Mouse (Mus musculus) brain, adult 2 months (tissue): ENCODE measurements at regions not wholly inside any gene's neighbourhood (a gene's known extent, or its start where the extent isn't known, plus 50 kb on each side); places are given as distances from the start of the nearest gene placed in this dataset.

Experiments used
- DNase-seq: peaks from one replicate; pipeline ENCODE4 v3.0.0; 2011; ENCODE audit warnings: low read depth, low spot score

- DNase-seq, result peak; percentile 91
Observed at GRCm38 (mm10) chr3:62159031-62159430, 179.1 kb upstream of the Arhgef26 start.

GRCm38 (mm10) chr3:62170647-62171046 is 167.5 kb upstream of the Arhgef26 start:
- DNase-seq, result peak; percentile 86

- DNase-seq, result no peak
Observed at GRCm38 (mm10) chr3:62187807-62188509, 150.2 kb upstream of the Arhgef26 start.

- DNase-seq, result peak; percentile 67
Observed at GRCm38 (mm10) chr3:62192466-62192865, 145.7 kb upstream of the Arhgef26 start.

GRCm38 (mm10) chr3:62194421-62194820 is 143.7 kb upstream of the Arhgef26 start:
- DNase-seq, result peak; percentile 67

GRCm38 (mm10) chr3:62196679-62197078 is 141.5 kb upstream of the Arhgef26 start:
- no peak for DNase-seq

- peak; percentile 53 for DNase-seq
Observed at GRCm38 (mm10) chr3:62215806-62216205, 122.3 kb upstream of the Arhgef26 start.

- peak; percentile 8 for DNase-seq
Observed at GRCm38 (mm10) chr3:62217335-62217734, 120.8 kb upstream of the Arhgef26 start.

DNA sequence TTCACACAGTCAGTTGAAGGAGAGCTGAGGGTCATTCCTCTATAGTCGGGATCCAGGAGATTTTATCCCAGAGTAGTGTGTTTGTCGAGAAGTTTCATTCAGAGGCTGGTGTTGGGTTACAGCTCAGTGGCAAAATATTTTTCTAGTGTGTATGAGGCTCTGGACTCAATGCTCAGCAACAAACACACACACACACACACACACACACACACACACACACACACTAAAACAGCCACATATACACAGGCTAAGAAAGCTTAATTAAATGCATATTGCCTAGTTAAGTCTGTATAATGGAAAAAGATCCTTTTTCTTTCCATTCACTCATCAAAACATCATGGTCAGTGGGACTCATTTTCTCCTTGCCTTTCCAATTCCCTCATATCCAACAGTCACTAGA is 110.4 kb upstream of the Arhgef26 start:
- no peak for DNase-seq

DNA sequence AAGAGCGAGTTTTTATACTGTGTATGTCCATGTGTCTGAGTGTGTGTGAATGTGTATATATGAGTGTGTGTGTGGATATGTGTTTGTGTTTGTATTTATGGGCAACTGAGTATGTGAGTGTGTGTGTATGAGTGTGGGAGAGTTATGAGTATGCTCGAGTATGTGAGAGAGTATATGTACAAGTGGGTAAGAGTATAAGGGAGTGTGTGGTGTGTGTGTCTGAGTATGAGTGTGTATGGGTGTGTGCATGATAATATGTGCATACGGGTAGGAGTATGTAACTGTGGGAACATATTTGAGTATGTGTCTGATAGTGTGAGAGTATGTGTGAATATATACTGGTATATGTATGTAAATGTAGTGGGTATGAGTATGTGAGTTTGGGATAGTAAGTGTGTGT is 110.0 kb upstream of the Arhgef26 start:
- DNase-seq, result no peak

DNA sequence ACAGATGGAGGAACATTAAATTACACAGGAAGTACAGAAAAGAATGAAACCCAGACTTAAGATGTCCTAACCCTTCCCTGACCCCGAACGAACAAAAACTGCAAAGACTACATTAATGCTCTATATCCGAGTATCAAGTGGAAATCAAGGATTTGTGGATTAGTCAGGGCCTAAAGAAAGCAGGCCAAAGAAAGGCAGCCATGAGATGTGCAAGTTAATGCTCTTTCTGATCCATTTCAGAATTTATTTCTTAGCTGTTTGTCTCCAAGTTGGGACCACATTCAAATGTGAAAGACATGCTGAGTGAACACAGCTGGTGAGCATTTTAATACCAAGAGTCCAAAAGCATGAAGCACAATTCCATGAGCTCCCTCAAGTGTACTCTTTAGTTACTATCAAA is 97.1 kb upstream of the Arhgef26 start:
- DNase-seq, result no peak

DNA sequence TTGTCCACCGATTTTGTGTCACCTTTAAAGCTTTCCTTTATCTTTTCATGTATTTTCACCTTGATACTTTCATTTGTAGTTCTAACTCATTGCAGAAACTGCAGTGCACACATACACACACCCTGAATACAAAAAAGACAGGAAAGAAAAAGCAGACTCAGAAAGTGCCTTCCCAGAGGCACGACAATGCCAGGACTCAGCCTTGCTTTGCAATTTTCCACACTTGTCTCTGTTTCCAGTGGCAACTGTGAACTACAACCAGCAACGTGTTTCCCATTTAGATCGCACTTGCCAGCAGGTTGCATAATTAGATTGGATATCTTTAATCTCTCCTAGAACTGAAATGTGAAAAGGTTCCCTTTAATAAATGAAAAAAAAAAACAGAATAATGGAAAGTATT is 66.4 kb upstream of the Arhgef26 start:
- peak; percentile 64 for DNase-seq

- peak; percentile 12 for DNase-seq
Observed at GRCm38 (mm10) chr3:62278279-62278678, 59.9 kb upstream of the Arhgef26 start.

DNA sequence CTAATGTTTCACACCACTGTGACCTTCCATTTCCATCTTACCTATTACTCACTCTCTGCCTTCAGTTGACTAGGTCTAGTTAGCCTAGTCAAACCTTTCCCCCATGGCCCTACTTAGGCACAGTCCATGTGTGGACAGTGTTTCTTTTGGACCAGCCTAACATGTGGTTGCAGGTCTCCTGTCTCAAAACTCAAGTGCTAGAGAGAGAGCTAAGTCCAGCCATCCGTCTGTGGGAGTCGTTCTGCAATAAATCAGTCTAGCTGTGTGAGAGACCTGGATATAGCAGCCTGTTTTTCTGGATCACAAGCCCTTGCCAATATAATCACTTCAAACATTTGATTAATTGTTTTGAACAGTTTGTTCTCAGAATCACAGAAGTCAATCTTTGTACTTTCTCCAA is 57.2 kb upstream of the Arhgef26 start:
- DNase-seq, result no peak
